Mouse (Mus musculus) ES-Bruce4 (cell line): Measurements from ENCODE around the gene 1520401A03Rik.

Source experiments
- CTCF ChIP-seq: IDR thresholded peaks from one replicate; pipeline ENCODE4 v1.8.1; 2011; ENCODE audit warnings: low read depth, low read length
- EP300 ChIP-seq: IDR thresholded peaks from 2 replicates; pipeline ENCODE4 v1.6.1; 2011; ENCODE audit warnings: low read depth, low read length; ENCODE audit not compliant: insufficient read depth
- POLR2A ChIP-seq: IDR thresholded peaks from one replicate; pipeline ENCODE4 v1.8.1; 2011; ENCODE audit warnings: low read length; ENCODE audit not compliant: insufficient read depth

DNA sequence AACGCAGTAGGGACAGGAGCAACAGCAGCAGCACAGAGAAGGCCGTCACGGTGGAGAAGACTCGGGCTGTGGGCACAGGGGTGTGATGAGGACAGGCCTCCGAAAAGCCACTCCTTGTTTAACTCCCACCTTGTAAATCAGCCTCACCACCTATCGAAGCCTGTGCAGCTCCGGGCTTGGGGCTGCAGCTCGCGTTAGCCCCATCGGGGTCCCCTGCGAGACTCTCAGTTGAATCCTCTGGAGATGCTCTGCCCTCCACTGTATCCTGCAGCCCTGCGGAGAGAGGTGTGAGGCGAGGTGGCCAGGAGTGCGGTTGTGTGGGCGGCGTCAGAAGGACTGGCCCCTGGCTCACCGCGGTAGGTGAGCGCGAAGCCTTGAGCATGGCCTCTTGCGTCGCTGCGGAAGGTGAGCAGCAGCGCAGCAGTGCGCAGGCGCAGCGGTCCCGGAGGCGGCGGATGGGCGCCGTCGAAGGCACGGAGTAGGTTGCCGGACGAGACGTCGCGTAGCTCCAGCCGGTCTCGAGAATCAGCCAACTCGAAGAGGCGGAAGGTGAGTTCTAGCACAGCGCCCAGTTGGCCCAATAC lies 19.7 kb upstream of the 1520401A03Rik start:
- TF ChIP-seq EP300: no peak
- no peak for TF ChIP-seq CTCF
- TF ChIP-seq POLR2A: no peak
